Mouse (Mus musculus) neutrophil, adult 5-6 weeks (primary cell): ENCODE measurements around the gene Fam20b. TPM values are rescaled to one million over a fixed set of nuclear protein-coding genes. Genes with fewer than 3 reads are reported as not detected.

Experiments
- ATAC-seq: fragments of 151-379, 151-347 bp; 2 replicates; pipeline ENCODE4 v1.8.0; 2017; ENCODE audit warnings: mild to moderate bottlenecking, moderate TSS enrichment; ENCODE audit not compliant: insufficient number of reproducible peaks, poor library complexity, low FRiP score, severe bottlenecking; ENCODE audit errors: extremely low read depth
- total RNA-seq: library from RNA; stranded (forward); fragments of 200-1000 nt; gene quantifications from 2 replicates; pipeline ENCODE4 v1.2.3, GENCODE M21; 2017

The Fam20b gene
- total RNA-seq, 1 experiment from 2014 or later = 36.0 TPM

DNA sequence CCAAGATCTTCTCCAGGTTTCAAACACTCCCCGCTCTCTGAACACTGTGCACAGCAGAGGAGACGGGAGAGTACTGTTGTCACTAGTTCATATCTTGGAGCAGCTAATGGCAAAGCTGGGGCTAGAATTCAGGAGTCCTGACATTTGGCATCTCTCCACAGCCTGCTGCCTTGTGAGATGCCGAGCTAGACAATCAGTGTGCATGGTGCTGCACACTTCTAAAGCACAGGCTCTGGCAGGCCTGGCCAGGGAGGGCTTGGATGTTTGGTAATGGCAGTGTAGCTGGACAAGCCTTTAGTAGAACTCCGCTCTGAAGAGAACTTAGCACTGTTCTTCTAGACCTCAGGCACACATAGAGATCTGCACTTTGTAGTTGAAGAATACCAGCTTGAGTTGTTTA lies 72.9 kb downstream of the Fam20b start:
- ATAC-seq = no peak

DNA sequence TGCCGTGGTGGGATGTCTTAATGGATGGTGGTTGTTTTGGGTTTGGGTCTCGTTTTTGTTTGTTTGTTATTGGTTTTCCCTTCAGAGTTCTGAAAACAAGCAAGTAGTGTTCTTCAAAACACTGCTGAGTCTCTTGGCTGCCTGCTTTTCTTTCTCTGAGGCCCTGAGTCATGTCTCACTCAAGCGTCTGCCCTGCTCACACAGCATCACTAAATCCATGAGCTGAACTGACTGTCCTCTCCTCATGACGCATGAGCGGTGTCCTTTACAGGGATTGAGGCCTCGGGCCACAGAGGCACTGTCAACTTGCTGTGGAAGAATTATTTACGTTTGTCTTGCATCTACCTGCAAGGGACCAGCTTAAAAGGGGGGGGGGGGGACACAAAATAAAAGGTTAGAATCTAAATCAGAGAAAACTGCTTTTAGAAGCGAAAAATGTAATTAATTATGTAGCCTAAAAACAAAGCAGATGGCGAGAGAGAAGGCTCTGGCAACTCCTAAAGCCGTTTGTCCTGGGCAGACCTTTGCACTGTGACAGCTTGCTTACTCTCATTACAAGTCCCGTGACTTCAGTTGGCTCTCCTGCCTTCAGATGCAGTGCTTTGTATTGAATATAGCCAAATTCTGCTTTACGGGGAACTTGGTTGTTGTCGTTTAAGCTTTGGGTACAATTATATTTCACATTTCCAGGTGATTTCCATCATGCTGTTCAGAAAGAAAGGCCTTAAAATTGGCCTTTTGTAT lies 73.9 kb downstream of the Fam20b start:
- no peak for ATAC-seq

DNA sequence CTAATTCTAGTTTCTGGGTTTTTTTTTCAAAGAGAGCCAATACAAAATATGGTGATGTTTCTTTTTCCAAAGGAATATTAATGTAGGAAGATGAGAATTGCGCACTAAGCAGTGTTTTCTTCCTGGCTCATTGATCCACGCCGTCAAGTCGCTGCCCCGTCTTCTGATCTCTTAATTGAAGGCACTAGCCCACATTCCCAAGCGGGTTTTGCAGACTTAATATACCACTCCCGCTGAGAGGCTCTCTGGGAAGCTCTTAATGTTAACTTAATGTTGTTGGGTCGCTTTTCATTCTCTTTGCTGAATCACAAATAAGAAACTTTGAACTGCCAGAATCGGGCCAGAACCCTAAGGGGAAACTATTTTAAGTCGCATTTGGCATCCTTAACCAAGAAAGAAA lies 74.8 kb downstream of the Fam20b start:
- ATAC-seq = no peak

DNA sequence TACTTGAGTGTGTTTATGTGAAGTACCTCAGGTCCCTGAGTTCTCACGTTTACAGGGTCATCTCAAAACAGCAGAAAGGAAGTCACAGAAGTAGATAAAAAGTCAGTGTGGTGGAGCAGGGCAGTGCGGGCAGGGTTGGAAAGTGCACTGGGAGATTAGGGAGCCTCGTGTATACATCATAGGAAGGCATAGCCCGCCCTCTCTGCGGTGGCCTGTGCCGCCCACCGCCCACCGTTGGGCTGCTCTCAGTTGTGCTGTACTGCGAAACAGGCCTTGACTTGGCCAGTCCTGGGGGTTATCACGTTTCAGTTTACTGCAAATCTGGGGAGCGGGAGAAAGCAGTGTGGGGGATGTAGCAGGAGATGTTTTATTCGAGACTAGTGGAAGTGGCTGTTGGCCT lies 76.1 kb downstream of the Fam20b start:
- ATAC-seq = no peak

DNA sequence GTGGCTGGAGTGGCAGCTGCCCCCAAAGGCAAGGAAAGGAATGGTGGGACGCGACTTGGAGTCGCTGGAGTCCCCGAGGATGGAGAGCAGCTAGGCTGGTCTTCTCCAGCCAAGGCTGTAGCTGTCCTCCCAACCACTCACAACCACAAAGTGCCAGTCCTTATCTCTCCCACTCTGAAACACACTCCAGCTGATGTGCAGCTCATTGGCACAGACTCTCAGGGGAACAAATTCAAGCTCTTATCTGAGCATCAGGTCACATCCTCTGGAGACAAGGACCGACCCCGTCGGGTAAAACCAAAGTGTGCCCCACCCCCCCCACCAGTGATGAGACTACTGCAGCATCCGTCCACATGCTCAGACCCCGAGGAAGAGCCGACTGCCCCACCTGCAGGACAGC lies 77.1 kb downstream of the Fam20b start:
- ATAC-seq = 0 out of 2 replicates have a peak, but pooled peaks have one; percentile 13

DNA sequence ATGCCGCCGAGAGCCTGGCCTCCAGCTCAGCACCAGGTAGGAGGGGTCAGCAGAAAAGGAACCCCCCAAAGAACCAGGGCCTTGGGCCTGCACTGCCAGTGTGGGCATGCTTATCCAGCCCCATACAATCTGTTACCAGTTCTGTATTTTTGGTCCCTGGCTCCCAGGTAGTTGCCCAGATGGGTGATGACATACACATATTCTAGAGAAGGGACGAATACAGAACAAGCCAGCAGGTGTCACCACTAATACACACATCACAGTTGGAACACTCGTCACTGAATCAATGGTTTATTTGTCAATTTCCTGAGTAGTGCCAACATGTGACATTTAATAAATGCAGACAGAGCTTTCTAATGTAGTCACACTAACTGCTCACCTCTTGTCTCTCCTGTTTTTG lies 78.3 kb downstream of the Fam20b start:
- ATAC-seq = no peak

DNA sequence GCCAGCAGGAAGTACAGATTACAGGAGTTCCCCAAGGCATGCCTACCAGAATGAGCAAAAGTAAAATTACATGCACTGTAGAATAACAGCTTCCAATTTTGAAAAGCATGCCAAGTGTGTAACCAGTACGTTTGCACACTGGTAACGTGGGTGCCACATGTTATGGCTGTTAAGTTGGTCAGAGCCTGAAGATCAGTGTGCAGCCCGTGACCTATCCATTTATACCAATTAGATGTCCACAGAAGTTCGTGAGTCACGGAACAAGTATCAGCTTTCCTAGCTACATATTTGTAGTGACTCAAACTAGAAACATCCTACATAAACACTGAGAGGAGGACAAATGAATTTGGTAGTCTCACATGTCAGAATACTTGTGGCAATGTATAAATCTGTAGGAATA lies 79.4 kb downstream of the Fam20b start:
- no peak for ATAC-seq

DNA sequence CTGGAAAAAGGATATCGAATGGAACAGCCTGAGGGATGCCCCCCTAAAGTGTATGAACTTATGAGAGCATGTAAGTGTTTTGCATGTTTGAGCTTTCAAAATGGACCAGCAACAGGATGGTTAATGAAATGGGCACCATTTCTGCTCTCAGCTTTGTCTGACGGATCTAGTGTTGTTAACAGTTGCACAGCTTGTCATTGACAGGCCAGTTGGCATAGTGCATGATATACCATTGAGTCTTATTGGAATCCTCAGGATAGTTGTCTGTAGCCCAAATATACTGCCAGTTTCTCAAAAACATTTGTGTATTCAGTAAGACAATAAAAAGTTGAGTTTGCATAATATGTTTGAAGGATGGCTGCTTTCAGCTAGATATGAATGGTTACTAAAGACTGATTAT lies 83.7 kb downstream of the Fam20b start:
- ATAC-seq = no peak

DNA sequence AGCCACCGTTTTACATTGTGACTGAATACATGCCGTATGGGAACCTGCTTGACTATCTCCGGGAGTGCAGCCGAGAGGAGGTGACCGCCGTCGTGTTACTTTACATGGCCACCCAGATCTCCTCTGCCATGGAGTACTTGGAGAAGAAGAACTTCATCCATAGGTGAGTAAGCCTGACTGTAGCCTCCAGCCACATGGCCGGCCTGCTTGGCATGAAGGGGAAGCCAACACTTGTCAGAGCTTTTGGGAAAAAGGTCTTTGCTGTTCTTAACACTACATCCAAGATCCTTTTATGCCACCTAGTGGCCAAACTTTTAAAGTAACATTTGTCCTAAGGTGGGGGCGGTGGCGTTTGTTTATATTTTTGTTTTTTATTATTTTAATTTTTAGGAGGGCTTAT lies 85.8 kb downstream of the Fam20b start:
- peak; percentile 48; the same call in 1 of the 2 replicates for ATAC-seq

DNA sequence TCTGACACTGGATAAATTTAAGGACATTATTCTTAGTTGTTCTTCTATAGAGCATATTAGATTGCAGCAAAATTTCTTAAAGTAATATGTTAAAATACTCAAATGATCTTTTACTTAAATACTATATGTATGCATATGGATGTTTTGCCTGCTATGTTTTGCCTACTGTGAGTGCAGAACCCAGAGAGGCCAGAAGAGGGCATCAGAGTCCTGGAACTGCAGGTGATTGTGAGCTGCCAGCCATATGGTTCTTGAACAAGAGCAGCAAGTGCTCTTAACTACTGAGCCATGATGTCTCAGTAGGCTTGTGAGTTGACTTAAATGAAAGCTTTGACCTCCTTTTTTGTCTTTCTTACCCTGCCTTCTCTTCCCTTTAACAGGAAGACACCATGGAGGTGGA lies 87.9 kb downstream of the Fam20b start:
- ATAC-seq = peak; percentile 56; the same call in 1 of the 2 replicates

DNA sequence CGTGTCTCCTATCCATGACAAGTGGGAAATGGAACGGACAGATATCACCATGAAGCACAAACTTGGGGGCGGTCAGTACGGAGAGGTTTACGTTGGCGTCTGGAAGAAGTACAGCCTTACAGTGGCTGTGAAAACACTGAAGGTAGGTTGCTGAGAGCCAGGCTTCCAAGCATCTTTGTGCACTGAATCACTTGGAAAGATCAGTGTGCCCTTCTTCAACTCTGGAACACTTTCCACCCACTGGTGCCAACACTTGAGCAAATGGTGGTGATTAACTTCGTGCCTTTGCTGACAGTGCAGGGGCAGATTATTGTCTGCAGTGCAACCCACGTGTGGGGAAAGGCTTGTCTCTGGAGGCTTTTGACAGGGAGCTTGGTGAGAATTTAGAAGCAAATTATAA lies 88.9 kb downstream of the Fam20b start:
- ATAC-seq = no peak

Other genes starting within 250 kb of the Fam20b start
- gene Soat1, start 244.8 kb downstream of the Fam20b start, total RNA-seq = 80.2 and 105 TPM in 2 replicates
- gene Gm10031, start 195.1 kb downstream of the Fam20b start, total RNA-seq = 10.1 and 10.4 TPM in 2 replicates
- 25.8 and 28.6 TPM in 2 replicates for gene Abl2, start 160.3 kb downstream of the Fam20b start, total RNA-seq
- gene Tor3a, start 44.7 kb downstream of the Fam20b start, total RNA-seq = 24.6 and 25.2 TPM in 2 replicates
- 0.98 and 1.3 TPM in 2 replicates for gene Angptl1, start 119.5 kb upstream of the Fam20b start, total RNA-seq
- 571 and 654 TPM in 2 replicates for gene Ralgps2, start 220.5 kb upstream of the Fam20b start, total RNA-seq